Mouse (Mus musculus): ENCODE data around the gene Abca13.

DNA sequence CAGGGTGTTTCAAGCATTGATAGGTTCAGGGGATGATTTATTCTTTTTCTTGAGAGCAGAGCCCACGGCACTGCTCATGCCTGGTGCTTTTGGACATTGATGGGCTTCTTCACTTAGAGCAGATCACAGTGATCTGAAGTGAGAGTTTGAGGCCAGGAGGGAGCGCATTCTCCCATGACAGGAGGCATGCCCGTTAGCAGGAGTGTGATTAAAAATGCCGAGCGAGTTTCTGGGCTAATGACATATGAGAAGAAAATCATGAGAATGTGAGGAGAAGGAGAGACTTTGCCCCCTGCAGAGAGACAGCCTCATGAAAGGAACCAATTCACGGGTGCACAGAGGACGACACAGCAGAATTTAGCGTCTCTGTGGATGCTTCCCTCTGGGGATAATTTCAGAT lies 19.0 kb downstream of the Abca13 start:
- TF ChIP-seq POLR2A (IDR thresholded peaks at IDR 0.05; ENCODE audit: extremely low read depth, insufficient read depth, low read length): no peak
- no peak for TF ChIP-seq CTCF (IDR thresholded peaks at IDR 0.05; ENCODE audit: low read depth, low read length)
